Mouse (Mus musculus) heart, adult 11 months (tissue): ENCODE measurements at regions not wholly inside any gene's neighbourhood (a gene's known extent, or its start where the extent isn't known, plus 50 kb on each side); places are given as distances from the start of the nearest gene placed in this dataset.

Source experiments
- DNase-seq: peaks from one replicate; pipeline ENCODE4 v3.0.0; 2022

DNA sequence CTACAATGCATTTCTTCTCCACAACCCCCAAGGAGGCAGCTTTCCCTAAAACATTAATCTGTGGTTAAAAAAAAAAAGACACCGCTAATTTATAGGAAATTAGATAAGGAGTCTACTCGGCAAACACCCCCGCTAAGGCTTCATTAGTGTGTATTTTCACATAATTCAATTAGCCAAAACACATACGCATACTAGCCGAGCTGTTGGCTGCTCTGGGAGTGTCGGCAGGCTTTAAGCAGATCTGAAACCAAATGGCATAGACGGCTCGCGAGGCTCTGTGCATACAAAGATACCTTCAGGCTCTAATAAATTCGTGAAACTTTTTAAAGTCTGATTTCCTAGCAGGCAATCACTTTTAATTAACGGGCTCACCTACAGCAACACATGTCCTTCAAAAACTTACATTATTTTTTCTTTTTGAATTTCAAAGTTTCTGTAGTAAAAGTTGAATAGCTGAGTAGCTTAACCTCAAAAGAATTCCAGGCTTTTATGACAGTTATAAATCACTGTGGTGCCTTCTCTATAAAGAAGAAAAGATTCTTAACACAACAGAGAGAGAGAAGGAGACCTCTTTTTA lies 68.0 kb upstream of the Smyd2 start:
- DNase-seq, result no peak

DNA sequence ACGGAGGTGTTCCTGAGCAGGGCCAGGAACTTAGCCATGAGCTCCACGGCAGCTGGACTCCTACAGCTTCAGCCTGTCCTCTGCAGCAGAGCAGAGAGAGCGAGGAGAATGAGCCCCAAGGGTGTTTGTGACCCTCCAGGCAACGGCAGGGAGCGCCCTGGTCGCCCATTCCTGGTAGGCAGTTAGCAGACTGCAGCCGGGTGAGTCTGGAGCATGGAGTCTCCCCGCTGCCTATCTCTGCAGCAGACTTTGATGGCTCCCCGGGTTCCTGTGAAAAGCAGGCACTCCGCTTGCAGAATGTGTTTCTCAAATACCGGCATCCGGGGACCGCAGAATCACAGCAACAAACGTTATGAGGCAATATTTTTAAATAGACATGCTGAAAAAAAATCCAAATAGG lies 67.2 kb upstream of the Smyd2 start:
- DNase-seq, result no peak

DNA sequence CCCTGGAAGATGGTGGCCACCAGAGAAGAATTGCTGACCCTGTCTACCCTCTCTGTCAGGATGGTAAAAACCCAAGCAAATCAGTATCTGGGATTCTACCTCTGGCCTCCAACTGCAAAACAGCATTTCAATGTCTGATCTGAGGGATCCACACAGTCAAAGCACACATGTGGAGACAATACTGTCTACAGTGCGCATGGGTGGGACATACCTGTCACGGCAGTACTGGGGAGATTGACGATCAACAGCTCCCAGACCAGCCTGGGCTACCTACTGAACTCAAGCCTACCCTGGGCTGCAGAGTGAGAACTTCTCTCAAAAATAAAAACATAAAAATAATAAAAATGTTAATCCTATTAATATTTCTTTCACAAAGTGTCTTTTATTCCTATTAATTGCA lies 66.7 kb upstream of the Smyd2 start:
- DNase-seq, result no peak

DNA sequence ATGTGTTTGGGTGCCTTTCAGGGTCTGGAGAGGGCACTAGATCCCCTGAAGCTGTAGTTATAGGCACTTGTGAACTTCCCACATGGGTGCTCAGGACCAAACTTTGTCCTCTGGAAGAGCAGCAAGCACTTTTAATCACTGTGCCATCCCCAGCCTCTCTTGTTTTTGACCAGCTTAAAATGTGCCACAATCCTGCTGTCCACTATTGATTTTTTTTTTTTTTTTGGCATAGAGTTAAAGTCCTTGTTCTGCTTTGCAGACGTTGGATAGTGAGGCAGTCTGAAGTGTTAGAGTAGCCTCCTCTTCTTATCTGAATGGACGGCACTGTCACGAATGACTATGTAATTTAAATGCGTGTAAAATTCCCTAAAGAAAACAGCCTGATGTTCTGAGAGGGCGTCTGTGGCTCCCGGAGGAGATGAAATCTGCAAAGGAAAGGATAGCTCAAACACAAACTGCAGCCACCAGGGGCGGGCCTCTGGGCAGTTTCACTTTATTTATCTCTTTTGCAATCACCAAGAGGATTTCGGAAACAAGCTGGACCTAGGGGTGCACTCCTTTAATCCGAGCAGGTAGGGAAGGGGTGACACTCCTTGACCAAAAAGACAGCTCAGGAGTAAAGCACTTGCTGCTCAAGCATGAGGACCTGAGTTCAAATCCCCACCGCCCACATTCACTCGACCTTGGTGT lies 63.5 kb upstream of the Smyd2 start:
- no peak for DNase-seq

DNA sequence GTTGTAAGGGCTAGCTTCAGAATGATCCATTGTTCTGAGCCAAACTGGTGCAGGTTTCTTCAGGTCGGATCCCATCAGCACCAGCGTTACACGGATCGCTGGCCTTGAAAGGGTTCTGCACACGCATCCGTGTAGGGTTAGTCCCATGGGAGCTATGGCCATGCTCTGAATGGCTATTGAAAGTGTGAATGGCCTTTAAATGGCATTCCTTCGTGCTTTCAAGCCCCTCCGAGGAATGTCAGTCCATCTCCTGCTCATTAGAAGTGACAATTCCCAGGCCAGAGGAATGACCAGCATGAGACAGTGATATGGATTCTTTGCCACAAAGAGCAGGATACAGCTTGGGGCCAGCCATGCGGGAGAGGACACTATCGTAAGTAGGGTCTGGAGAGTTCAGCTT lies 56.1 kb upstream of the Smyd2 start:
- DNase-seq, result no peak

DNA sequence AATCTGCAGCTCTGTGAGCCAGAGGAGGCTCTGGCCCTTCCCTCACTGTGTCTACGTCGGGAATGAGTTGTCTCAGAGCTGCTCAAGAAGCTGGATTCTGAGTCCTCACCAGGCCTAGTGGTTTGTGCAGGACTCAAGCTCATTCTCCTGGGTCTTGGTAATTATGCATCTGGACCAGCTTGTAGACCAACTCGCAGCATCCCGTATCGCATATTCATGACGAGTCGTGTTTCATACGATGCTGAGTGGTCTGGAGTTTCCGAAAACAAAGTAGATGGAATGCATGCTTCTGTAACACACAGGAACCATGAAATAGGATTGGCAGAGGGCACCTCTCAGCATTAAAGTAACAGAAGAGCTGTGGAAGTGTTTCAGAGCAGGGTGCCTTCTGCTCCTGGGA lies 53.5 kb upstream of the Smyd2 start:
- DNase-seq, result no peak

DNA sequence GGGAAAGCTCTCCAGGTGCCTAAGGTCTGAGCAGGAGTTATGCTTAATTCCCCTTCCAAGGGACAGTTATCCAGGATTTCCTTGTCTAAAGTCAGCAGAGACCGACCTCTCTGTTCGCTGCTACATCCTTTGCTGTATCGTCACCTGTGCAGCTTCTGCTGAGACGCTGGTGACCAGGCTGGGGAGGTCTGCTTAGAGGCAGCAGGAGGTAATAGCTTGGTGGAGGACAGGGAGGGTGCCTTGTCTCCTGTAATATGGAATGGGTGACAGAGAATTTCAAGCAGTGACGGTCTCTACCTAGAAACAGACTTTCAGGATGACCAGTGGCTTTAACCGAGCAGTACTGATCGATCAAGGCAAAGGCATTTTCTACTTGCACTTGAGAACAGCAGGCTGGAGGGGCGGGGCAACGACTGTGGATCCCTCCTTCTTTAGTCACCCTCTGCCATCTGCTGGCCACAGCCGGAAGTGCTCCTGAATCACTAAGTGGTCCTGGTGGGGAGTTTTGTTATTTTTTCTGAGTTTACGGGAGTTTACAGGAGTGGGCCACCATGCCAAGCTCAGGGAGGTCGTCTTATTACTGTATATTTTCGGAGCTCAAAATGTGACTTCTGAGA lies 50.7 kb upstream of the Smyd2 start:
- peak; percentile 97 for DNase-seq
